Mouse (Mus musculus) spleen, adult 2 months (tissue): ENCODE measurements around the gene Gm45521.

Source experiments
- CTCF ChIP-seq: fragments of 200-500 bp; IDR thresholded peaks from 2 replicates; pipeline ENCODE4 v1.5.1; 2011; ENCODE audit warnings: mild to moderate bottlenecking, inconsistent platforms; ENCODE audit not compliant: insufficient read depth, insufficient read length, insufficient replicate concordance; ENCODE audit errors: extremely low read depth
- POLR2A ChIP-seq: fragments of 200-500 bp; IDR thresholded peaks from 2 replicates; pipeline ENCODE4 v1.6.1; 2011; ENCODE audit warnings: low read depth, low read length, inconsistent platforms

DNA sequence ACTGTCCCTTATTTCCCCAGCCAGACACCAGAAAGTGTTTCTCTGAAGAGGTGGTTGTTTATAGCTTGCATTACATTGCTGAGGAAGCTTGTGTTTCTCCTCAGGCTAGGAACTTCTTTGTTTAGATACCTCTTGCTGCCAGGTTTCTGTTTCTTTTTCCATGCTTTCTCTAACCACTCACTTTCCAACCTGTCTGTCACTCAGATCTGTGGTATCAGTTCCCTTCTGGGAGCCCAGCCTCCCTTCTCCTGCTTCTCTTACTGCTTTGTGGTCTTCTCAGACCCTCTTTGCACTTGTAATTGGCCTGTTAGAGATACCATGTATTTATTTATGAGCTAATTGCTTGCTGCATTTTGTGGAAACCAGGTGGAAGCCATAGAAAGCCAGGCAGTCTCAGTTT, 33.5 kb upstream of the Gm45521 start:
- TF ChIP-seq POLR2A (no peak), CTCF (no peak)
